Mouse (Mus musculus) midbrain, postnatal 0 days (tissue): ENCODE measurements around the gene Cd59a. TPM values are rescaled to one million over a fixed set of nuclear protein-coding genes. Genes with fewer than 3 reads are reported as not detected.
"Not testable (repeated sequence)": the region's sequence is repeated elsewhere in the genome, so short reads cannot be mapped to it uniquely, and the experiment has no call there.

Experiments
- ATAC-seq: fragments of 200-750 bp; cut with Nextera tagmentation; 2 replicates; pipeline ENCODE4 v1.8.0; 2017; ENCODE audit warnings: moderate number of reproducible peaks, mild to moderate bottlenecking, moderate TSS enrichment, moderate library complexity; ENCODE audit not compliant: low FRiP score
- DNase-seq: peaks from one replicate; pipeline ENCODE4 v3.0.0-alpha.2; 2015; ENCODE audit warnings: low spot score
- H3K27ac ChIP-seq: fragments of 300-500 bp; sonication (generic); 2 replicates; pipeline ENCODE4 v1.5.1; 2014; ENCODE audit warnings: low read depth, mild to moderate bottlenecking, low read length, mixed read lengths
- H3K27me3 ChIP-seq: fragments of 300-500 bp; sonication (generic); 2 replicates; pipeline ENCODE4 v1.6.1; 2014; ENCODE audit warnings: low read length, control low read depth, mixed read lengths; ENCODE audit not compliant: insufficient read depth
- H3K36me3 ChIP-seq: fragments of 300-500 bp; sonication (generic); 2 replicates; pipeline ENCODE4 v1.6.1; 2014; ENCODE audit warnings: low read length, control low read depth, mixed read lengths; ENCODE audit not compliant: insufficient read depth
- H3K4me1 ChIP-seq: fragments of 300-500 bp; sonication (generic); 2 replicates; pipeline ENCODE4 v1.6.1; 2014; ENCODE audit warnings: mild to moderate bottlenecking, control low read depth, antibody characterized with exemption, low read length, mixed read lengths; ENCODE audit not compliant: insufficient read depth
- H3K4me2 ChIP-seq: fragments of 300-500 bp; sonication (generic); 2 replicates; pipeline ENCODE4 v1.6.1; 2014; ENCODE audit warnings: low read depth, mild to moderate bottlenecking, low read length, mixed read lengths; ENCODE audit not compliant: poor library complexity, severe bottlenecking
- H3K4me3 ChIP-seq: fragments of 300-500 bp; sonication (generic); 2 replicates; pipeline ENCODE4 v1.5.1; 2014; ENCODE audit warnings: low read depth, mild to moderate bottlenecking, low read length, moderate library complexity
- H3K9ac ChIP-seq: fragments of 300-500 bp; sonication (generic); replicated peaks from 2 replicates; pipeline ENCODE4 v1.6.1; 2014; ENCODE audit warnings: mild to moderate bottlenecking, low read length, moderate library complexity, mixed read lengths; ENCODE audit not compliant: poor library complexity, severe bottlenecking
- H3K9me3 ChIP-seq: fragments of 300-500 bp; sonication (generic); 2 replicates; pipeline ENCODE4 v1.6.1; 2016; ENCODE audit warnings: low read length, control low read depth
- CTCF ChIP-seq: IDR thresholded peaks from 2 replicates; pipeline ENCODE4 v1.5.1; 2016; ENCODE audit warnings: antibody characterized with exemption, mild to moderate bottlenecking
- WGBS: fragments of 180-500 bp; shearing (Covaris S2); extraction: QIAGEN DNeasy Blood & Tissue Kit; methylation state at CpG from one replicate; pipeline ENCODE4 v1.1.7; 2014; 5-methylcytosine and 5-hydroxymethylcytosine counted together
- polyA plus RNA-seq: library from polyadenylated mRNA; unstranded; fragments of >200 nt; fragmentation: Nextera tagmentation; extraction: Ambion mirVana; gene quantifications from 2 replicates; pipeline ENCODE4 v1.2.1, GENCODE M21; 2015
- total RNA-seq: library from RNA; depleted of rRNA; stranded (reverse); fragments of >200 nt; gene quantifications from 2 replicates; pipeline ENCODE4 v1.2.3, GENCODE M21; 2014

Gene Cd59a
- total and polyA plus RNA-seq, 2 experiments from 2014 or later: 3.2 to 14.6 TPM

DNA sequence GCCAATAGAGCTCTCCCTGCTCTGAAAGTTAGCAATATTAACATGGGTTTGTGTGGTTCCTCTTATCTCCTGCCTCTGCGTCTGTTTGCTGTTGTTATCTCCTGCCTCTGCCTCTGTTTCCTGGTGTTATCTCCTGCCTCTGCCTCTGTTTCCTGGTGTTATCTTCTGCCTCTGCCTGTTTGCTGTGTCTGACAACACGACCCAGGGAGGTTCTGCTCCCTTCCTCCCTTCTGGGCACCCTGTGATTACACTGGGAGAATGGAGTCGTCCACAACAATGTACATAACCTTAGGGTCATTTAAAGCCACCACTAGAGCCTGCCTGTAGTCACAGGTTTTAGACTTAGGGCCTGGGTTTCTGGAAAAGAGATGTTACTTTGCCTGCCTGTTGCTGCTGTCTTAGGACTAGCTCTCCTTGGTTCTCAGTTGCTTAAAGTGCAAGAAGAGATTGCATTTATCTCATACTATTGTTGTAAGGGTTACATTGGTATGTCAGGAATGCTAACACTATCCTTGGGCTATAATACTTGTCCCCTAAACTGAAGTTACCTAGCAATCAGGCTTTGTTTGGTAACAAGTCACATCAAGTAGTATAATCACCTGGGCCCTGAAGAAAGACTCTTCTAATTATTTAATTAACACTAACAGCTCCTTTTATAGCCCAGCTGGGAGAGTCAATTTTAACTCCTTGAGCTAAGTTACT is 3.1 kb downstream of the Cd59a start:
- ATAC-seq (no peak), DNase-seq (no peak)
- H3K27ac ChIP-seq: no peak overlapping the region

GRCm38 (mm10) chr2:104099231-104099585 is 3.6 kb downstream of the Cd59a start:
- no peaks in the 10 kb centered on the region for H3K27me3 ChIP-seq
- no peak overlapping the region for H3K4me2 ChIP-seq
- no peak overlapping the region for H3K9ac ChIP-seq
- H3K4me1 ChIP-seq: no peaks in the 10 kb centered on the region
- H3K27ac ChIP-seq: no peak overlapping the region
- DNase-seq (no peak), ATAC-seq (no peak)
- H3K36me3 ChIP-seq: no peaks in the 10 kb centered on the region
- H3K9me3 ChIP-seq: no peaks in the 10 kb centered on the region
- 96% methylated on average over 2 of the region's 2 CpGs for WGBS
- no peak overlapping the region for H3K4me3 ChIP-seq
- TF ChIP-seq CTCF: no peak

More for the DNA sequence above, 3.1 kb downstream of the Cd59a start:
- H3K36me3 ChIP-seq: no peaks in the 10 kb centered on the region
- no peak overlapping the region for H3K4me3 ChIP-seq
- no peak overlapping the region for H3K9ac ChIP-seq
- H3K9me3 ChIP-seq: no peaks in the 10 kb centered on the region
- no peak for TF ChIP-seq CTCF
- H3K27me3 ChIP-seq: no peaks in the 10 kb centered on the region
- 50% methylated on average over 3 of the region's 3 CpGs for WGBS
- no peak overlapping the region for H3K4me2 ChIP-seq
- H3K4me1 ChIP-seq: no peaks in the 10 kb centered on the region

DNA sequence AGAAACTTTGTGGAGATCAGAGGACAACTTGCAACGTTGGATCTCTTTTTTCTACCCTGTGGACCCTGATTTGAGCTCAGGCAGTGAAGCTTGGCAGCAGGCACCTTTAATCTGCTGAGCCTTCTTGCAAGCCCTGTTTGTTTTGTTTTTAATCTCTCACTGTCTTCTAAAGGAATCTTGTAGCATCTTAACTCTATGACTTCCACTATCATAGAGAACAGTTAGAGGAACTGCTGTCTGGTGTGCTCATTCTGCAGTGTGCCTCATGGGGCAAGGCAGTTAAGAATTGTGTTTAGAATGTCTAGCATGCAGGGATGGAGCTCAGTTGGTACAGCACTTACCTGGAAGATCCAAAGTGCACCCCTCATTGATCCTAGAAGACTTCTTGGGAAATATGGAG is 4.3 kb downstream of the Cd59a start:
- no peaks in the 10 kb centered on the region for H3K27me3 ChIP-seq
- H3K4me3 ChIP-seq: no peak overlapping the region
- no peak overlapping the region for H3K27ac ChIP-seq
- ATAC-seq: no peak
- H3K36me3 ChIP-seq: no peaks in the 10 kb centered on the region
- H3K9me3 ChIP-seq: no peaks in the 10 kb centered on the region
- H3K4me1 ChIP-seq: no peaks in the 10 kb centered on the region
- H3K4me2 ChIP-seq: no peak overlapping the region
- WGBS: 11% methylated on average over 1 of the region's 1 CpGs
- no peak for DNase-seq
- no peak overlapping the region for H3K9ac ChIP-seq
- no peak for TF ChIP-seq CTCF

DNA sequence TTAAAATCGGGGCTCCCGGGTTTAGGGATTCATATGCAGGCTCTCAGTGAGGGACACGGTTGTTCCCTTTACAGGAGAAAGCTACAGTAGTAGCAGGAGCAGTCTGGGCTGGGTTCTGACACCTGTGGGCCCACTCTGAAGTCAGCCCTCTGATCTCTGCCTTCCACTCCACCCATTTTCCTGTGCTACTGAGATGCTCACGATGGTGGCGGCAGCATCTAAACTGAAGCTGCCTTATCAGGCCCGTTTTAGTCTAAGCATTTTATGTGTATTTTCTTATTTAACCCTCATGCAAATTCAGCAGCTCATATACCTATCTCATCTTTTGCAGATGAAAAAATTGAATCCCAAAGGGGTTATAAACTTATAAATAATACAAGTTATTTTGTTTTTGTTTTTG is 9.2 kb downstream of the Cd59a start:
- Histone ChIP-seq H3K4me3 (no peak overlapping the region), H3K9ac (no peak overlapping the region), H3K9me3 (no peaks in the 10 kb centered on the region), H3K36me3 (no peaks in the 10 kb centered on the region), H3K27ac (no peak overlapping the region), H3K27me3 (no peaks in the 10 kb centered on the region), H3K4me2 (no peak overlapping the region), H3K4me1 (no peaks in the 10 kb centered on the region)
- DNase-seq: no peak
- no peak for TF ChIP-seq CTCF
- ATAC-seq: no peak
- 86% methylated on average over 6 of the region's 6 CpGs for WGBS

- ATAC-seq, DNase-seq, H3K4me3 ChIP-seq: not testable (repeated sequence)
Observed at GRCm38 (mm10) chr2:104109021-104109420, 13.4 kb downstream of the Cd59a start.

DNA sequence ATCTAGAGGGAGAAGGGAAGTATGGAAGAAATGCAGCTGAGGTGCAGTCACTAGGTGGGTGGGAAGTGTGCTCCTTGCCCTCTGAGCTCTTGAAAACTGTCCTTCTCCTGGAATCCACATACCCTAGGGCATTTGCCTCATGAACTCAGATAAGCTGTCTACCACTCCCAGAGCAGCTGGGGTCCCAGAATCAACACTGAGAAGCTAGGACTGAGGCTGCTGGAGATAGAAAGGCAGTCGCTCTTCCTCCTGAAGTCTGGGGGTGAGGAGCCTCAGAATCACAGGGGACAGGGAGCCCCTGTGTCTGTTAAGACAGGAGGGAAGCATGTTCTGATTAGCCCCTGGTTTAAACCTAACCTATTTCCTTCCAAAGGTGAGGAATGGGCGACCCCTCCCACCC is 13.9 kb downstream of the Cd59a start:
- no peaks in the 10 kb centered on the region for H3K4me1 ChIP-seq
- no peak for ATAC-seq
- no peaks in the 10 kb centered on the region for H3K9me3 ChIP-seq
- no peak overlapping the region for H3K4me2 ChIP-seq
- no peak overlapping the region for H3K4me3 ChIP-seq
- H3K36me3 ChIP-seq: no peaks in the 10 kb centered on the region
- H3K27me3 ChIP-seq: no peaks in the 10 kb centered on the region
- H3K9ac ChIP-seq: no peak overlapping the region
- WGBS: 82% methylated on average over 2 of the region's 2 CpGs
- no peak overlapping the region for H3K27ac ChIP-seq
- no peak for TF ChIP-seq CTCF
- no peak for DNase-seq

More at GRCm38 (mm10) chr2:104109021-104109420, 13.4 kb downstream of the Cd59a start:
- not testable (repeated sequence) for H3K36me3 ChIP-seq, H3K27ac ChIP-seq, H3K4me2 ChIP-seq, H3K9ac ChIP-seq, H3K4me1 ChIP-seq, H3K27me3 ChIP-seq, H3K9me3 ChIP-seq
- 88% methylated on average over 2 of the region's 2 CpGs for WGBS
